Mouse (Mus musculus) thymus, postnatal 10 days (tissue): ENCODE data around the gene Suclg2.

Source experiments
- DNase-seq, 2 experiments: peaks; one replicate each; pipeline ENCODE4 v3.0.0; 2021; ENCODE audit warnings: low spot score in 2 of 2

The Suclg2 gene

GRCm38 (mm10) chr6:95700191-95700590, 18.4 kb downstream of the Suclg2 start:
- DNase-seq, result no peak

GRCm38 (mm10) chr6:95699326-95699725, 19.3 kb downstream of the Suclg2 start:
- DNase-seq, result no peak

DNA sequence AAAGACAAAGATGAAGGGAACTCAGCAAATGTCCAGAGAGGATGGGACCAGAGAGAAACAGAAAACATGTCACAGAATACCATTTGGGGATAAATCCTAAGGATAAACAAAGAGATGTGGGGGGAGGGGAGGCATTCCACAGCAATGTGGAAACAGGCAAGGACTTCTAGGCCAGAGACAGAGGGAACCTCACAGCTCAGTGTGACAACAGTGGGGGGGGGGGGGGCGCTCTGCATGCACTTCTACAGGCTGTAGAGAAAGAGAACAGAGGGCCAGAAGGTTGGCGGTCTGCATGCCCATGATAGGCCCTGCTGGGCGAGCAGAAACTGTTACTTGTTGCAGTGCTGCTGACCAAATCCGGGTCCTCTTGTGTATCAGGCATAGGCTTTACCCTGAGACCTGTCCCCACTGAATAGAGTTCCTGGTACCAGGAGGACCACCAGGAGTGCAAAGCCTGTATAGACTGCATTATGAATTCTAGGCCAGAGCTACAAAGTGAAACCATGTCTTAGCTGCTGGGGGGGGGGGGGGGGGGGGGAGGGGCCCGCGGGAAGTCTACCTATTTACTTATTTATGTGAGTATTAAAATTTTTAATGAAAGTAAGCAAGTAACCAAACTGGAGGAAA, 20.0 kb downstream of the Suclg2 start:
- DNase-seq, result no peak

DNA sequence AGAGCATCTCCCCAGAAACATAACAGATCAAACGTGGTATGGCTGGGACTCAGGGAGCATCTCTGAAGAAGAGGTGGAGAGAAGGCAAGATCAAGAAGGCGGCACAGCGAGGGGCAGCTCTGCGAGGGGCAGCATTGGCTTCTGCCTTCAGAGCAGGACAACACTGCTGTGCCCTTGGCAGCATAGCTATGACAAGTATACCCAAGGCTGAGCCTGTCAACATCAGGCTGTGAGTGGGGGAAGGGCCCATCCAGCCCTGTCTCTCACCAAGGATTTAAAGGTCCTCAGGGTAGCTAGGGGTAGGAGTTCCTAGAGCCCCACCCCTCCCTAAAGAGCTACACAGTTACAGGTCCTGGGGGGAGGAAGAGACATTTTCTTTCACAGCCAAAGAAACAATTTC, 23.7 kb downstream of the Suclg2 start:
- no peak for DNase-seq

DNA sequence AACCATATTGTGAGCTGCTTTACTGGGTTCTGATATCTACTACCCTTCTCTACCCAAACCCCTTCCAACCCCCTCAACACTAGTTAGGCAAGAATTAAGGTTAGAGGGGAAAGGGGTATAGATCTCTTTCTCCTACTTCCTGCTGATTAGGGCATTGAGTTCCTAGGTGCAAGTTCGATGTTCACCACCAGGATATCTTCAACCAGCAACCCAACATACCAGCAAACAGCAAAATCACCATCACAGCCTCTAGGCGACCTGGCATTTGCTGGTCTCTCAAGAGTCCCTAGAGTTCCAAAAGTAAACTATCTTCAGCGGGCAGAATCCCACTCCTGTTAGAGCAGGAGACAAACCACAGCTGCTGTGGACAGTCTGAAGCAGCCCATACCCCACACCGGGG, 33.4 kb downstream of the Suclg2 start:
- DNase-seq, result no peak

DNA sequence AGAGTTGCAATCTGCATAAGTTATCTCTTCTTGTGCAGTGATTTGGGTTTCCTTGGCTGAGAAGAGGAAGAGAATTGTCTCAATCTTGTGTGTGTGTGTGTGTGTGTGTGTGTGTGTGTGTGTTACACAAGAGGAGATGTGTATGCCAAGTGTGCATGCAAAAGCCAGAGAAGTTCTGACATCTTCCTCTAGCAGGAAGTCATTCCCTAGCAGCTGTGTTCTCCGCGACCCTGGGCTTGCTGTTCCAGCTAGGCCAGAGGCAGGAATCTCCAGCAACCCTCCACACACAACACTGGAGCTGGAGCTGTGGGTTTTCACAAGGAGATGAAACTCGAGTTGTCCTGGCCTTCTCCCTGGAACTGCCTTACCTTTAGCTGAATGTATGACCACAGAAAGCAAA, 38.9 kb downstream of the Suclg2 start:
- DNase-seq, result no peak

GRCm38 (mm10) chr6:95679261-95679660, 39.3 kb downstream of the Suclg2 start:
- DNase-seq, result no peak

- no peak for DNase-seq
These were observed 41.6 kb downstream of the Suclg2 start for GRCm38 (mm10) chr6:95676951-95677350.

- no peak for DNase-seq
These were observed 42.2 kb downstream of the Suclg2 start for GRCm38 (mm10) chr6:95676439-95676838.

- no peak for DNase-seq
These were observed 43.4 kb downstream of the Suclg2 start for GRCm38 (mm10) chr6:95675059-95675705.

- no peak for DNase-seq
These were observed 43.9 kb downstream of the Suclg2 start for GRCm38 (mm10) chr6:95674651-95675050.

GRCm38 (mm10) chr6:95669335-95669729, 49.3 kb downstream of the Suclg2 start:
- DNase-seq, result peak in 1 of 2 experiments; percentile 60

DNA sequence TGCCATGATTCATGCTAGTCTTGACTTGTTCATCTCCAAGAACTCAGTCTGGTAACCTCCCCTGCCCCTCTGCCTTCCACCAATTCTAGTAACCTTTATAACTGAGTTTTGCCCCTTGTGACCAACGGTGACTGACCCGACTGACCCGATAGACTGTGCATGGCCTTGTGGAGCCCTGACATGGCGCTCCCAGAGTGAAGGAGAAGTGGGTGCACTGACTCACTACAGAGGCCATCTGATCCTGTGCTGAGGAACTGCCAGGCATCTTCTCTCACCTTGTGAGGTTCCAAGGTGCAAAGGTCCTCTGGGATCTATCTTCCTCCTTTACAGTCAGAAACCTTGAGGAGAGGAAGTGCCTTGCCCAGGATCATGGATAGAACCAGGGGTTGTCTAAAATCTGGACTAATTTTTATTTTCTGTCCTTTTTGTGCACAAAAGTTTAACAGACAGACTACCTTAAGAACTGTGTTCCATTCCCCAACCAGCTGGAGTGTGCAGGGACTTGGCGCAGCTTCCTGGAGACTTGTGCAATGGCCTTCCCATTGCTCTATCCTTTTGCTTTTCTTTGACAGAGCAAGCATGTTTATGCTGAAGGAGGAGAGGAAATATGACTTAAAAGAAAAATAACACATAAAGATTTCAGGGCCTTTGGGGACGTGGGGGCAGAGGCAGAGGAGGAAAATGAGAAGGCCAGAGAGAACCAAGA, 49.8 kb downstream of the Suclg2 start:
- no peak for DNase-seq

DNA sequence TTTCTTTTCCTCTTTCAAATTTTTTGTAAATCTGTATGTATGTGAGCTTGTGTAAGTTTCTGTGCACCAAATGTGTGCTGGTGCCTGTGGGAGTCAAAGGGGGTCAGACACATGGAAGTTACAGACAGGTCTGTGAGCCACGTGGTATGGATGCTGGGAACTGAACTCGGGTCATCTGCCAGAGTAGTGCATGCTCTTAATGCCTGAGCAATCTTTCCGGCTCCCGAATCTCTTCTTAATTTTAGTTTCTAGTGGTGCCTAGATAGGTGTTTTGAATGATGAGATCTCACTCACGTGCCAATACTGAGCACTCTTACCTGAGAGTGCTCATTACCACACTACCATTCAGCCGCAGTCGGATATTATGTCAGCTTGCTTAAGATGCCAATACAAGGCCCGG, 60.9 kb downstream of the Suclg2 start:
- no peak for DNase-seq

DNA sequence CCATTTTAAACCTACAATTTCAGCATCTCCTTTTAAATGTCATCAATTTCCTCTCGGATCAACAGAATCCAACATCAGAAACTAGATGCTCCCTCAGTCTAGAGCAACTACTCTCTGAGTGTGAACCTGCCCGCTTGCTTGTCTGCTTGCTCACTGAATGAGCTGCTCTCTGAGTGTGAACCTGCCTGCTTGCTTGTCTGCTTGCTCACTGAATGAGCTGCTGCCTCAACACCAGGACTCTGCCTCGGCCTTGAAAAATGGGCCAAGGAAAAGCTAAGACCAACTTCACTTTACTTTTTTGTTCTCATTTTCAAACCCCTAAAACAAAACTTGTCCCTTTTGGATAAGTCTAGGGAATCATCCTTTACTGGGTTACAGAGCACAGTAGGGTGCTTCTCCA, 64.9 kb downstream of the Suclg2 start:
- DNase-seq, result no peak

- no peak for DNase-seq
These were observed 65.8 kb downstream of the Suclg2 start for GRCm38 (mm10) chr6:95652774-95653173.

DNA sequence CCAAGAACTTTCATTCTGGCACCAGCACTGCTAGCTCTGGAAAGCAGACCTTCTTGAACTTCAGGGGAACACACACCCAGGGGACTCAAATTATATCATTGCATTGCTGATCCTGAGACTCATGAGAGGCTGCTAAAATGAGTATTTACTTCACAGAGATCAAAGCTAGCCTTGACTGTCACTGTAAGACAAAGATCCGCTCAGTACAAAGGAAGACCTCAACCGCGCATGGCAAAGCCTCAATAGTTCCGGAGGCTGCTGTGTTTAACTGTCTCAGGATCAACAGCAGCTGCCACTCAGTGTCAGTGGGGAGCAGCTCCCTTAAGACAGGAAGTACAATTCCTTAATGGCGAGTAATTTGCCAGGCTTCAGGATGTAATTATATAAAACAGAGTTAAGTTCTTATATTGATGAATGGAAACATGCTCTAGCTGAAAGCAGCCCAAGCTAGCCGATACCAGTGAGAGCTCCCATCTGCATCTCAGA, 67.2 kb downstream of the Suclg2 start:
- DNase-seq, result no peak

- DNase-seq, result no peak
These were observed 68.4 kb downstream of the Suclg2 start for GRCm38 (mm10) chr6:95650082-95650722.

DNA sequence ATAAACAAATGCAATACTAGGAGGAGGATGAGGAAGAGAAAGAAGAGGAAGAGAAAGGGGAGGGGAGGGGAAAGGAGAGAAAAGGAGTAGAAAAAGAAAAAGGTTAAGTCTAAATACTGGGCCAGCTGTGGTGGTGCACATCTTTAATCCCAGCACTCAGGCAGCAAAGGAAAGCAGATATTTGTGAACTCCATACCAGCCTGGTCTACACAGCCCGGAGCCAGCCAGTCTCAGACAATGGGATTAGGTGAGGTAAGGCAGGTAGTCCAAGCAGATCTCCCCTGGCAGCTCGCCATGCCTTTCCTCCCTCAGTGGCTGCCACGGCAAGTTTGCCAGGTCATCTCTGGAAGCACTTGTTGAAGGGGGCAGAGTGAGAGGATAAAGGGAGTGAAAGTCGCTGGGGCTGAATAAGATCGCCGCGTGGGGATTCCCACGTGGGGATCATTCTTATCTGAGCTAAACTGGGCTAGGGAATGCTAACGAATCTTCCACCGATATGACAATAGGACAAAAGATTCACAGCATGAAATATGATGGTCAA, 69.4 kb downstream of the Suclg2 start:
- no peak for DNase-seq

DNA sequence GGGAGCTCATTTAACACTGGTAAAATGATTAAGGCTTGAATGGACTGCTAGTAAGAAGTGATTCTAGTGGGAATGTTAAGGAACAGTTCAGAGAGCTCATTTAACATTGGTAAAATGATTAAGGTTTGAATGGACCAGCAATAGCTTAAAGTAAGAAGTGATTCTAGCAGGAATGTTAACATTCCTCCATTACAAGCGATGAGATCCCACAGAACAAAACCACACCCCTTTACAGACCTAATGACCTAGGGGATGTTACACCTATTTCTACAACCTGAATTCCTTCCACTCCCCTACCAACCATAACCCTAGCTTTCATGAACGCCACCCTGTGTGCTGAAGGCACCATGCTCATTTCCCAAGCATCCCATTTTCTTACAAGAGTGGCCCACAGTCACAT, 81.2 kb downstream of the Suclg2 start:
- DNase-seq, result no peak

GRCm38 (mm10) chr6:95635411-95635810, 83.2 kb downstream of the Suclg2 start:
- no peak for DNase-seq

GRCm38 (mm10) chr6:95629071-95629470, 89.5 kb downstream of the Suclg2 start:
- DNase-seq, result no peak
